Mouse (Mus musculus): ENCODE measurements around the gene Gm37240.
A peak's percentile ranks its signal among the peaks of the same experiment; 100 is the strongest.
"Not testable (repeated sequence)": the region's sequence is repeated elsewhere in the genome, so short reads cannot be mapped to it uniquely, and the experiment has no call there.

The Gm37240 gene

DNA sequence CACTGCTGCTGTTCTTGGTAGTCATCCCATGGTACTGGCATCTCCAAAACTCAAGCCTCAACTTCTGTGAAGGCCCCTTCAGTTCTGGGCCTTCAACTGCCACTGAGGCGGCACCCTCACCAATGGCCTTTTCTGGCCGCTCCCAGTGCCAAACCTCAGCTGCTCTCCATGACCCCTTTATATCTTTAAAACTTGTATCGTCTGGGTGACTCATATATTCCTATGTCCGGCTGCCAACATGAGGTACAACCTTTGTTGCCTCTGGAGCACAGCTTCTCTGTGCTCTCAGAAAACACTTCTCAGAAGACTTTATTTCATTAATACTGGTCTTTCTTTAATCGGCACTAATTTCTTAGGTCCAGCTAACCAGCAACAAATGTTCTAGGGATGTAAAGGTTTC lies 996.3 kb downstream of the Gm37240 start:
- no peak for DNase-seq (ENCODE audit: low spot score in 2 of 2)

DNA sequence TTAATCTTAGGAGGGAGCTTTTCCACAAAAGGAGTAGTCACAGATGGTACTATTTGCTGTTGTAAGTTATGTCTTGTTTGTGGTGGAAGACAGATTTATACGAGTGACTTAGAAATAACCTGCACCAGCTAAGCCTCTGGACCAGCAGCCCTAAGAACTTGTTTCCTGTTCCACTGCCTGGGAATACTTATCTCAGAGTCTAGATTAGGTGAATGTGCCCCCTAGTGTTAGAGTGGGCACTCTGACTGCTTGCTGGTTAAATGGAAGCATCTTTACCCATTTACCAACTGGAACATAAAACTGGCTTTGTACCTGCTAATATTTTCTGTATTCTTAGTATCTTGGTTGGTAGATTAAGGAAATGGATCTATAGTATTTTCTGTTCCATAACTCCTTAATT lies 997.7 kb downstream of the Gm37240 start:
- DNase-seq (ENCODE audit: low spot score in 2 of 2) = no peak

- DNase-seq (ENCODE audit: low spot score in 2 of 2) = peak in 1 of 2 experiments; percentile 4
Observed at GRCm38 (mm10) chr3:84883817-84884483, 1003.4 kb downstream of the Gm37240 start.

GRCm38 (mm10) chr3:84876211-84876610 lies 1011.1 kb downstream of the Gm37240 start:
- no peak for DNase-seq (ENCODE audit: low spot score in 2 of 2)

DNA sequence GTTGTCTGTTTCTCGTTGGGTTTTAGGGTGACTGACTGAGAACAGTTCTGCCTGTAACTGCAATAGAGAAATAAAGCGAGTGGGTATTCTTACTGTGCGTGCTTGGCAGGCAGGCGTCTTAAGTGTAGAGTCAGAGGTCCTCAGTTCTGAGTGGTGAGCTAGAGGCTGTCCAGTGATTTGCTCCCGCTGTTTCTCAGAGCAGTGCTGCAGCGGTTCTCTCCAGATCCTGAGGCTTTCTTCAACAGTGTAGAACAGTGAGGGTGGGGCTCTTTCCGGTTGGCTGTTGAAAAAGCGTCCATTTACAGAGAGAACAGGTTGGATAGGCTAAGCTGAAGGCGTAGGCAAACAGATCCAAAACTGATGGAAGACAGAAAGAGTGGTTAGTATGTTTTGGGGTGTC lies 1012.0 kb downstream of the Gm37240 start:
- DNase-seq (ENCODE audit: low spot score in 2 of 2) = no peak

DNA sequence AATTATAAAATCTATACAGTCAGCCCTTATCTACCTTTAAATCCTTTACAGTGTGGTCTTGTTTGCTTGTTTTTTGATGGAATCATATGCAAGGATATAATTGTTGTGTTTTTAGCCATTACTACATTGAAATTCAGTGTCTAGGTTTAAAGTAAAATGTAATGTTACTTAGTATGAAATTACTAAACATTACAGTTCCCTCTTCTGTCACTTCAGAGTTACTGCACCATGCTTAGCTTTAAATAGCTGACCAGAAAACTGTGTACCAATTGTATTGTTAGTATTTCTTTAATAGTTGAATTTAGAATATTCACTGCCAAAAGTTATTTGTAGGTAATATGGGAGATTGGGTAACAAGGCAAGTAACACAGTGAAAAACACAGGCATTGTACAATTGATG lies 1017.2 kb downstream of the Gm37240 start:
- DNase-seq (ENCODE audit: low spot score in 2 of 2) = no peak

DNA sequence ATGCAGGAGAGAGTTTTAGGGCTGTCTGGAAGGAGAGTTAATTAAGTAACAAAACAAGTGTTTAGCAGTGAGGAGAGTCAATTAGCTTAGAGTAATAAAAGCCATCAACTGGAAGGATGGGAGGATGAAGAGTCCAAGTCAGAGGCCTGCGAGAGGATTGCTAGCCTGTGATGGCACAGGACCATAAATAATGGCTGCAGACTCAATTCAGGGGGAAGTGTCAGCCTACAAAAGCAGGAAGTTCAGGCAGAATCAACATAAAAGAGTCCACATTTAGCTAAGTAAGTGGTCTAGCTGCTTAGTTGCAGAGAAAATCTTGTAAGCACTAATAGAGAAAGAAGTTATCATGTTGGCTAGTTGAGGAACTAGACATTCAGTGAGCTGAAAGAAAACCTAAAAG lies 1019.3 kb downstream of the Gm37240 start:
- no peak for DNase-seq (ENCODE audit: low spot score in 2 of 2)

GRCm38 (mm10) chr3:84867434-84867975 lies 1019.8 kb downstream of the Gm37240 start:
- DNase-seq (ENCODE audit: low spot score in 2 of 2) = no peak

DNA sequence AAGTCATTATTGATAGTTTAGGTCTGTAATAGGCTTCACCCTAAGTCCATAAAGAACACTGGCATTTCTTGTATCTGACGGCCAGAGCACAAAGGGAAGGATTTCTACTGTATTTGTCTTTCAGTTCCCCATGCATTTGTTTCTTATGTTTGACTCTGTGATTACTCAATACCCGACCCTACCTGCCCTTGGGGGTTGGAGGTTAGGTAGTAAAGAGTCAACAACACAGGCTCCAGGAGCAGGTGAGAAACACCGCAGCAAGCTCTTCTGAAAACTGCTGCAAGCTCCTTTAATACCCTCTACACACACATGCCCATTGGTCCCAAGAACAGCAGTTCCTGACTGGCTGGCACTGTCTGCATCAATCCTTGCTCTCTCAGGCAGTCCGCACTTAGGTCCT lies 1020.5 kb downstream of the Gm37240 start:
- no peak for DNase-seq (ENCODE audit: low spot score in 2 of 2)

- no peak for DNase-seq (ENCODE audit: low spot score in 2 of 2)
Observed at GRCm38 (mm10) chr3:84865684-84866083, 1021.6 kb downstream of the Gm37240 start.

- DNase-seq (ENCODE audit: low spot score in 2 of 2) = not testable (repeated sequence)
Observed at GRCm38 (mm10) chr3:84861817-84862216, 1025.5 kb downstream of the Gm37240 start.

- no peak for DNase-seq (ENCODE audit: low spot score in 2 of 2)
Observed at GRCm38 (mm10) chr3:84860669-84861068, 1026.6 kb downstream of the Gm37240 start.

DNA sequence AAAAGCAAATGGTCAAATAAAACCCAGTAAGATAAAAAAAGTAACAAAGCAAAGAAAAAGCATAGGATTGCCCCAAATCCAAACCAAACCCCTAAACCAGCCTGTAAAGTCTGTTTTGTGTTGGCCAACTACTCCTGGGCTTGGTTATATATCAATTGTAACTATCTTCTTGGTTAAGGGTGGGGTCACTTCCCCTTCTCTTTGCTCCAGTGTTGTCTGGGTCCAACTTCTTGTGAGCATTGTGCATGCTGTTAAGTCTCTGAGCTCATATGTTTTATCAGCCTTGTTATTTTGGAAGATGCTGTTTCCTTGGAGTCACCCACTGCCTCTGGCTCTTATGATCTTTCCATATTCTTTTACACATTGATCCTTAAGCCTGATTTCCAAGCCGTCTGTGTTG lies 1032.9 kb downstream of the Gm37240 start:
- DNase-seq (ENCODE audit: low spot score in 2 of 2) = no peak

- no peak for DNase-seq (ENCODE audit: low spot score in 2 of 2)
Observed at GRCm38 (mm10) chr3:84852877-84853276, 1034.4 kb downstream of the Gm37240 start.

- no peak for DNase-seq (ENCODE audit: low spot score in 2 of 2)
Observed at GRCm38 (mm10) chr3:84851801-84852200, 1035.5 kb downstream of the Gm37240 start.

GRCm38 (mm10) chr3:84850418-84850817 lies 1036.9 kb downstream of the Gm37240 start:
- no peak for DNase-seq (ENCODE audit: low spot score in 2 of 2)

- no peak for DNase-seq (ENCODE audit: low spot score in 2 of 2)
Observed at GRCm38 (mm10) chr3:84848798-84849197, 1038.5 kb downstream of the Gm37240 start.

DNA sequence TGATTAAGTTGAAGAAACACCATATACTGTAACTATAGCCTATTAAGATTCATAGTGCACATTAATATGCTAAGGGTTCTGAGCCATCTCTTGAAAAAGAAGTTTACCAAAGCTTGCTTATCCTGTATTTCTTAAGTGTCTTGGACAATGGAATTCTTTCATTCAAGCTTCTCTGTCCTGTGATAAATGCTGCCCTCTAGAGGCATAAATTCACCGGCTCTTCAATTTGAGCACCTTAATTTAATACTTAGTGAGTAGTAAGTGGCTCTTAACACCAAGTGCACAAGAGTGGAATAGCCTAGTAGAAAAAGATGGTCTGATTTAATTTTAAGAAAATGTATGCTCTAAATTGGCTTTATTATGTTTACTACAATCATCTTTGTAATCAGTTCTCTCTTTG lies 1043.7 kb downstream of the Gm37240 start:
- DNase-seq (ENCODE audit: low spot score in 2 of 2) = peak in 1 of 2 experiments; percentile 13

GRCm38 (mm10) chr3:84842793-84843192 lies 1044.5 kb downstream of the Gm37240 start:
- no peak for DNase-seq (ENCODE audit: low spot score in 2 of 2)

DNA sequence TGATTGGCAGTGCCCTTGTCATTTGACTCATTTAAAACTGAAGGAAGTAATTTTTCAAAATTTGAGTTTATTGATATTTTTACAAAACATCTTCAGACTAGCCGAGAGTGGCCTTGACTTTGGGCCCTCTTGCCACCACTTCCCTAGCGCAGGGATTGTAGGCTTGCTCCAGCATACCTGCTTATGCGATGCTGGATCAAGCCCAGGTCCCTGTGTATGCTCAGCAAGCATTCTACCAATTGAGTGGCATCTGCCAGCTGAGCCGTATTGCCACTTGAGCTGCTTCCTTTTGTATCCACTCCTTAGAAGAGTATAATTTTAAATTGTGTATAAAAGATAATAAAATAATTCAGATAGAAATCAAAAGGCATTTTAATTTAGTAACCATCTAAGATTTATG lies 1046.0 kb downstream of the Gm37240 start:
- no peak for DNase-seq (ENCODE audit: low spot score in 2 of 2)

DNA sequence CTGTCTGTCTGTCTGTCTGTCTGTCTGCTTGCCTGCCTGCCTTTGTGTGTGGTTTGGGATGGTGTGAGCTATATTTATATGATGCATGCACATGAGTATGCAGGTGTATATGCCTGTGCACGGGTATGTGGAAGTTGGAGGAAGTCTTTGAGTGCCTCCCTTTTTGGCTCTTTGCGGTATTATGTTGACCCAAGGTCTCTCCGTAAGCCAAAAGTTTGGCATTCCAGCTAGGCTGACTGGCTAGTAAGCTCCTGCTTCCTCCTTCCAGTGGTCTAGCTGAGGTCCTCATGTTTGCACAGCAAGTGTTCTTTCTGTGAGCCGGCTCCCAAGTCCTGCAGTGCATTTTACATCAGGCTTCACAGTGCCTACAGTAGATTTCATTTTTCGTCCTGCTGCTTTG lies 1047.8 kb downstream of the Gm37240 start:
- no peak for DNase-seq (ENCODE audit: low spot score in 2 of 2)

DNA sequence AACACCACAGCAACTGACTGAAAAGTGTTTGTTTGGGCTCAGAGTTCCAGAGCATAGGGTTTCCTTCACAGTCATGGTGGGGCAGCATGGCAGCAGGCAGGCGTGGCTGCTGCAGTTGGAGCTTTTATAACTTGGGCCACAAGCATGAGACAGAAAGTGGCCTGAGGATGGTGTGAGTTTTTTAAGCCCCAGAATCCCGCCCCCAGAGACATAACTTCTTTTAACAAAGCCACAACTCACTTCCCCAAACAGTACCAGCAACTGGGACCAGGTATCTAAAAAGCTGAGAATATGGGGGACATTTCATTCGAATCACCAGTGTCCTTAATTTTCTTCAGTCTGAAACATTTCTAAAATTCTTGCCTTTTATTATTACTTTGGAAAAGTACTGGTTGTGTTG lies 1049.3 kb downstream of the Gm37240 start:
- DNase-seq (ENCODE audit: low spot score in 2 of 2) = no peak

DNA sequence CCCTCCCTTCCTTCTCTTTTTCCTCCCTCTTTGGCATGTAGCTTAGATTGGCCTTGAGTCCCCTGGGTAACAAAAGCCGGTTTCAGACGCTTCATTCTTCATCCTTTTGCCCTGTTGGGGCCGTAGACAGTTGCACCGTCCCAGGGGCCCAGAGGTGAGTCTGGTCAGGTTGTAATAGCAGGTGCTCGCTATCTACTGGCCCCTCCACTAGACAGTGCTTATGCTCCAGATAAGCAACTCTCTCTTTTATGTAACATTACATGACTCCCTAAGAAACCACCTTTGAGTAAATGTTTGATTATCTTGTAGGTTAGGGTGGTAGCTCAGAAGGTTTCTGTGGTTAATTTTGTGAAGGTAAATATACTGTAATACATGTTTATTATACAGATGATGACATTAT lies 1051.3 kb downstream of the Gm37240 start:
- DNase-seq (ENCODE audit: low spot score in 2 of 2) = no peak

- no peak for DNase-seq (ENCODE audit: low spot score in 2 of 2)
Observed at GRCm38 (mm10) chr3:84829366-84829765, 1058.0 kb downstream of the Gm37240 start.

All from spleen, postnatal 14 days (tissue).